Mouse (Mus musculus): Measurements from ENCODE around the gene Hist1h2bf. TPM values are rescaled to one million over a fixed set of nuclear protein-coding genes. Genes with fewer than 3 reads are reported as not detected.
"Not testable (repeated sequence)": the region's sequence is repeated elsewhere in the genome, so short reads cannot be mapped to it uniquely, and the experiment has no call there.

Hist1h2bf gene
- polyA plus RNA-seq, 2 experiments from 2014 or later = not detected

DNA sequence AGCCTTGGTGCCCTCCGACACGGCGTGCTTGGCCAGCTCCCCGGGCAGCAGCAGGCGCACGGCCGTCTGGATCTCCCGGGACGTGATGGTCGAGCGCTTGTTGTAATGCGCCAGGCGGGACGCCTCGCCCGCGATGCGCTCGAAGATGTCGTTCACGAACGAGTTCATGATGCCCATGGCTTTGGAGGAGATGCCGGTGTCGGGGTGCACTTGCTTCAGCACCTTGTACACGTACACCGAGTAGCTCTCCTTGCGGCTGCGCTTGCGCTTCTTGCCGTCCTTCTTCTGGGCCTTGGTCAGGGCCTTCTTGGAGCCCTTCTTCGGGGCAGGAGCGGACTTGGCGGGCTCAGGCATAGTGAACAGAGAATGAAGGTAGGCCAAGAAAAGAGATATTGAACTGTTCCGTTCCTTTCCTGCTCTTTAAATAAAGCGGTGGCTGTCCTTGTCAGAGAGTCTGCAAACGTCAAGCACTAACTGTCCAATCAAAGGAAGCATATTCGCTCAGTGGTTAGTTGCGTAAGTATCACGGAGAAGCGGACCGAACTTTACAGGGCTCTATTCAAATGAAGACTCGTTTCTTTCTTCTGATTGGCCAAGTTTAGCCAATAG lies 30.9 kb downstream of the Hist1h2bf start, which contains the start of gene Hist1h2bh:
TSS of gene Hist1h2bh (minus strand) at position 394 of the 609 bp plus-strand sequence.
- peak; percentile 89 for ATAC-seq

GRCm38 (mm10) chr13:23542225-23542980 lies 31.6 kb downstream of the Hist1h2bf start:
- not testable (repeated sequence) for ATAC-seq

- no peak for ATAC-seq
Measured at GRCm38 (mm10) chr13:23541497-23541896, 32.5 kb downstream of the Hist1h2bf start.

GRCm38 (mm10) chr13:23539821-23540220 lies 34.2 kb downstream of the Hist1h2bf start:
- not testable (repeated sequence) for ATAC-seq

GRCm38 (mm10) chr13:23538249-23538648 lies 35.7 kb downstream of the Hist1h2bf start:
- no peak for ATAC-seq

DNA sequence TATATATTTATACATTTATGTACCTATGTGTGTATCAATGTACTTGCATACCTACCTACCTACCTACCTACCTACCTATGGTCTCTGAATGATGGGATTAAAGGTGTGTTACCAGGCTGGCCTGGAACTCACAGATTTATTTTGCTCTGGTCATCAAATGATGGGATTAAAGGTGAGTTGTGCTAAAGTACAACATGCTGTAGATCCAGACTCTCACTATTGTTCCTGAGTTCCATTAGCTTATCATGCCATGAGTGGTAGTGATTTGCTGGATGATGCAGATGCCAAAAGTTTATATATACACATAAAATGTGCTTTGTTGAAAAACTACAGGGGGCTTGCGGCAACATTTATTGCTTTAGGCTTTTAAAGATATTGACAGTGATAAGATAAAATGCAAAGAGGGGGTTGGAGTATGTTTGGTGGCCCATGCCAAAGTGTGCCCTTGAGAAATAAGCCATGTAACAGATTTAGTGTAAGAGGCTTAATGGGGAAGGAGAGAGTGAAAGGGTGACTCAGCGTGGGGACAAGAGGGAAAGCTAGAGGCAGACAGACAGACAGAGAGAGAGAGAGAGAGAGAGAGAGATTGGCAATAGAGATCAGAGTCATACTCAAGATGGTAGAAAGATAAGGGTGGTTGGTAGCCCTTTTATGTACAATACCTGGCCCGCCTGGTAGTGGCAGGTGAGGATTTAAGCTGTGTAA lies 36.8 kb downstream of the Hist1h2bf start:
- ATAC-seq = no peak

- no peak for ATAC-seq
Measured at GRCm38 (mm10) chr13:23536076-23536822, 37.7 kb downstream of the Hist1h2bf start.

- ATAC-seq = peak; percentile 59
Measured at GRCm38 (mm10) chr13:23535137-23536075, 38.6 kb downstream of the Hist1h2bf start, which contains the start of gene Hist1h3g. Hist1h3g (plus strand) TSS chr13:23535422.

DNA sequence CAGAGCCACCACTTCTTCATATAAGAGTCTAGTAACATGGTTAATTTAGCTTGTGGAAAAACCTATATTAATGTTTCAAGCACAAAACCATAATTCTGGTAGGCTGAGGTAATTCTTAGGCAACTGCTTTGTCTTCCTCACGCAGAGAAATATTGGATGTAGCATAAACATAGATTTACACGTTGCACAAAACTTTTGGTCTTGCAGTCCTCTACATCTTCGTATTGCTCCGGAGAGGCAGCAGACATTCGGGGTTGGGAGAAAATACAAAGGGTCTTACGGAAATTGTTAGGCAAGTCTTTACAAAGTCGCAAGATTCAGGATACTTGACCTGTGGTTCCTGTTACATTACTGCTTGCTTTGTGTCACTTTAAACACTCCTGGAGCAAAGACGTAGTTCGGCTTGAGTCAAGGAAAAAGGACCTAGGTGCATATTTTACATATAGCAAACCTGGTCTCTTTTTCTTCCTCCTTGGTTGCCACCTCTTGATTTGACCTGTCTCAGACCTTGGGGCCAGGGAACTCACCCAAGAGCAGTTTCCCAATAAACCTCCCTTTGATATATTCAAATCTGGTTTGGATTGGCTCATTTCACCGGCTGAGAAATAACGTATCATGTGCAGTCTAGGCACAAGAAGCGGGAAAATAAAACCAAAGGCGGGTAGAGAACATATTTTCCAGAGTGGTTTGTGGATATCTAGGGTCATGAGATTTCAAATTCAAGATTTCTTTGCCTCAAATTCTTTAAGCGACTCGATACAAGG lies 39.4 kb downstream of the Hist1h2bf start:
- ATAC-seq = no peak

DNA sequence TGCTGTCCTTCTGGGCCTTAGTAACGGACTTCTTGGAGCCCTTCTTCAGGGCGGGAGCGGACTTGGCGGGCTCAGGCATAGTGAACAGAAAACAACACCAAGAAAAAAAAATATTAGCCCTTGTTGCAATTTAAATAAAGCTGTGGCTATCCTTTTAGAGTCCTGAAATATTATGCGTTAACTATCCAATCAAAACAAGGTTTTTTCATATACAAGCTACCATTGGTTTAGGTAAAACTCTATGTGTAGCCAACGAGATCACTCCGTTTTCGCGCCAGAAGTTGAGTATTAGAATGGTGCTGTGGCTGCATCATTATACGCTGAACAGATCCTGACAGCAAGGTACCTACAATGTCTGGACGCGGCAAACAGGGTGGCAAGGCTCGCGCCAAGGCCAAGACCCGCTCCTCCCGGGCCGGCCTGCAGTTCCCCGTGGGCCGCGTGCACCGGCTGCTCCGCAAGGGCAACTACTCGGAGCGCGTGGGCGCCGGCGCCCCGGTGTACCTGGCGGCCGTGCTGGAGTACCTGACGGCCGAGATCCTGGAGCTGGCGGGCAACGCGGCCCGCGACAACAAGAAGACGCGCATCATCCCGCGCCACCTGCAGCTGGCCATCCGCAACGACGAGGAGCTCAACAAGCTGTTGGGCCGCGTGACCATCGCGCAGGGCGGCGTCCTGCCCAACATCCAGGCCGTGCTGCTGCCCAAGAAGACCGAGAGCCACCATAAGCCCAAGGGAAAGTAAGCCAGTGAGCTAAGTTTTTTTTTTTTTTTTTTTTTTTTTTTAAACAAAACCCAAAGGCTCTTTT lies 40.2 kb downstream of the Hist1h2bf start, which contains the start of gene Hist1h2af:
TSS of gene Hist1h2af (plus strand) at position 347 of the 808 bp plus-strand sequence.
- peak; percentile 36 for ATAC-seq

- no peak for ATAC-seq
Measured at GRCm38 (mm10) chr13:23532262-23533075, 41.5 kb downstream of the Hist1h2bf start.

DNA sequence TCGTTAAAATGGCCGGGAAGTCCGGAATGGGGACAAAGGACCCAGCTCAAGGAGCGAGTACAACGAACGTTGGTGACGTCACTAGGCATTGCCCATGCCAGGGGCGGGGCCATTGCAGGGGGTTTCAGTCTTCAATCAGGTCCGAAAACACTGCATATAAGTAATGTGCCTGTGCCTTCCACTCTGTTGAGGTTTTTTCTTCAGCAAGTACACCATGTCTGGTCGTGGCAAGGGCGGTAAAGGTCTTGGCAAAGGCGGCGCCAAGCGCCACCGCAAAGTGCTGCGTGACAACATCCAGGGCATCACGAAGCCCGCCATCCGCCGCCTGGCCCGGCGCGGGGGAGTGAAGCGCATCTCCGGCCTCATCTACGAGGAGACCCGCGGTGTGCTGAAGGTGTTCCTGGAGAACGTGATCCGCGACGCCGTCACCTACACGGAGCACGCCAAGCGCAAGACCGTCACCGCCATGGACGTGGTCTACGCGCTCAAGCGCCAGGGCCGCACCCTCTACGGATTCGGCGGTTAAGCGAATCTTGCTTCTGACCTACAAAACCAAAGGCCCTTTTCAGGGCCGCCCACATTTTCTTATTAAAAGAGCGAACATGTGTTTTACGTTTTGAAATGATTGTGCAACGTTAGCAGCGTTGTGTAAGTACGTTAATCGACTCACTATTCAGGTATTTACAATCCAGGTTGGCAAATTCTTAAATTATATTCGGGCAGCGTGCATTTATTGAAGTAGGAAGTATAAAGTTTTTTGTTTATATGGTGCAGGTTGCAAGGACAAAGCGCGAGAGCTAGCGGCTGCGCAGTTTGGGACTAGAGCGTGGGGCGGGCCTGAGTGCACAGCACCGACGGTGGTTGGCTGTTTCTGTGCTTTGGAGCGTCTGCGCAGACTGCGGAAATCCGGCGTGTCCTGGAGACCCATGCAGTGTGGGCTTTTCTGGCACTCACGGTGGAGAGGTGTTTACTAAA lies 42.8 kb downstream of the Hist1h2bf start, which contains the start of gene Hist1h4h:
TSS of gene Hist1h4h (plus strand) at position 150 of the 975 bp plus-strand sequence.
- ATAC-seq = peak; percentile 76

- ATAC-seq = peak; percentile 18
Measured at GRCm38 (mm10) chr13:23530181-23530900, 43.7 kb downstream of the Hist1h2bf start.

DNA sequence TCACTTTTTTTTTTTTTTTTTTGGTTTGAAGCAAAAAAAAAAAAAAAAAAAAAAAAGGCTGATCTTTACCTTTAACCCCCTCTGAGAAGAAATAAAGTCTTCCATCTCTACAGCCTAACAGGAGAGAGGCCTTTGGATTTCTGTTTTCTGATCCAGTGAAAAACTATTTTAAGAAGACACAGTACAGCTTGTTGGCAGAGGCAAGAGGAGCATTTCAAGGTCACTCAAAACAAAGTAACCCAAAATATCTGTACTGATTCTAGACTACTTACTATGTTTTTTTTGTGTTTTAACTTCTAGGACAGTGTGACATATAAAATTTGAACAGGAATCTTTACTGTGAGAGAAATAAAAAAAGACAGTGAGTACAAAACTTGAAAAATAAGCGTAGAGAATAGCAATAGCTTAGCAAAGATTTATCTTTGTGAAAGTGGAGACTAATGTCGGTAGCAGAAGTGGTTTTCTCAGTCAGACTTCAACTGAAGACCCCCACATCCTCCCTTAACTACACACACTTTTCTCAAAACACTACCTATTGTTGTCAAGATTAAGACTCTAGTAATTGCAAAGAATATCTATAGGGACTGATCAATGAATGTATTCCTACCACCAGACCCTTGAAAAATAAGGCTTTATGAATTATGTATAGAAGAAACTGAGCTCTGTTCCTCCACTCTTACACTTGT lies 44.4 kb downstream of the Hist1h2bf start:
- no peak for ATAC-seq

DNA sequence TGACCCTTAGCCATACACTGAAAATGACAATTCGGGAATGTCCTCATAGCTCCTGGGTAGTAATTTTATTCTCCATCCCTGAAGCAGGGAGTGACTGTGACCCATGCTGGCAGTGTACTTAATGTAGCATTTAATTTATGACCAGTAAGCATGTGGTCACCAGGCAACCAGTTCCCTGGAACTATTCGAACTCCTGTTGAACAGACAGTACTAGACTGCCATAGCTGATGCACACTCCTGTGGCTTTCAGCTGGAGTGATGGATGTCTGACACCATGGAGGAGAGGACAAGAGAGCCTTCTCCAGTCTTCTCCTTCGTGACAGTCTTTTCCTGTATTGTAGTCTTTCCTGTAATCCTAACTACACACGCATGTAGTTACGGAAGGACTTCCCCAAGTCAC lies 45.0 kb downstream of the Hist1h2bf start:
- ATAC-seq = no peak

DNA sequence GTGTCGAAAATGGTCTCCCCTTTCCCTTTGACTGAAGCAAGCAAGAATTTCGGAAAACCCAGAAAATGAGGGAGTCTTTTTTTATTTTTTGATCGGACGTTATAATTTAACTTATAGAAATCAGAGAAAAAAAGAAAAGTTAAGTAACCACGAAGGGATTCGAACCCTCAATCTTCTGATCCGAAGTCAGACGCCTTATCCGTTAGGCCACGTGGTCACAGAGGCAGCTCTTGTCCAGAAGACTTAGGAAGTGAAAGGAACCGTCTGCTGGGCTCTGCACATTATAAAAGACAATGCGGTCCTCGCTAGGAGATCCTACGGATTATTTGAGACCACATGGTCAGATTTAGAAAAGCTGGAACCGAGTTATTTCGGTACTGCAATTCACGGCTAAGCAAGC lies 47.7 kb downstream of the Hist1h2bf start:
- peak; percentile 24 for ATAC-seq
